Mouse (Mus musculus) ES-Bruce4 (cell line): ENCODE results near the gene Dirc2. TPM values are rescaled to one million over a fixed set of nuclear protein-coding genes. Genes with fewer than 3 reads are reported as not detected.

ENCODE experiments used
- H3K27ac ChIP-seq: 2 replicates; pipeline ENCODE4 v1.5.1; 2012; ENCODE audit warnings: low read length, inconsistent platforms; ENCODE audit not compliant: insufficient read depth
- H3K27me3 ChIP-seq: 2 replicates; pipeline ENCODE4 v1.6.1; 2012; ENCODE audit warnings: mild to moderate bottlenecking, low read length, inconsistent platforms; ENCODE audit not compliant: control insufficient read depth, poor library complexity, insufficient read depth, severe bottlenecking
- H3K36me3 ChIP-seq: 2 replicates; pipeline ENCODE4 v1.6.1; 2012; ENCODE audit warnings: inconsistent platforms, mild to moderate bottlenecking, low read length, moderate library complexity; ENCODE audit not compliant: control insufficient read depth, poor library complexity, insufficient read depth, severe bottlenecking
- H3K4me1 ChIP-seq: one replicate; pipeline ENCODE4 v1.8.1; 2011; ENCODE audit warnings: low read length; ENCODE audit not compliant: control insufficient read depth, insufficient read depth
- H3K4me3 ChIP-seq: 2 replicates; pipeline ENCODE4 v1.5.1; 2011; ENCODE audit warnings: low read depth, mild to moderate bottlenecking, low read length
- H3K9ac ChIP-seq: 2 replicates; pipeline ENCODE4 v1.6.1; 2012; ENCODE audit warnings: low read depth, mild to moderate bottlenecking, inconsistent platforms; ENCODE audit not compliant: poor library complexity, severe bottlenecking
- H3K9me3 ChIP-seq: replicated peaks from 2 replicates; pipeline ENCODE4 v1.6.1; 2012; ENCODE audit warnings: mild to moderate bottlenecking, low read length, inconsistent platforms; ENCODE audit not compliant: control insufficient read depth, poor library complexity, insufficient read depth, severe bottlenecking
- CTCF ChIP-seq: IDR thresholded peaks from one replicate; pipeline ENCODE4 v1.8.1; 2011; ENCODE audit warnings: low read depth, low read length
- EP300 ChIP-seq: IDR thresholded peaks from 2 replicates; pipeline ENCODE4 v1.6.1; 2011; ENCODE audit warnings: low read depth, low read length; ENCODE audit not compliant: insufficient read depth
- POLR2A ChIP-seq: IDR thresholded peaks from one replicate; pipeline ENCODE4 v1.8.1; 2011; ENCODE audit warnings: low read length; ENCODE audit not compliant: insufficient read depth
- polyA plus RNA-seq: library from polyadenylated mRNA; stranded (reverse); fragments of >200 nt; gene quantifications from 2 replicates; pipeline ENCODE4 v1.2.4, GENCODE M21; 2011; ENCODE audit warnings: low read depth; ENCODE audit not compliant: missing spikeins, insufficient read depth, insufficient read length

The Dirc2 gene
- polyA plus RNA-seq, 1 experiment: 18.5 TPM

- H3K9me3 ChIP-seq: no peaks in the 10 kb centered on the region
- no peaks in the 10 kb centered on the region for H3K27me3 ChIP-seq
- peaks cover 58% of the 10 kb centered on the region for H3K36me3 ChIP-seq
- no peak overlapping the region for H3K4me3 ChIP-seq
- H3K27ac ChIP-seq: no peak overlapping the region
- no peak overlapping the region for H3K9ac ChIP-seq
- H3K4me1 ChIP-seq: no peaks in the 10 kb centered on the region
- no peak for TF ChIP-seq POLR2A
- no peak for TF ChIP-seq CTCF
- TF ChIP-seq EP300: no peak
Observed at GRCm38 (mm10) chr16:35806973-35807662, 38.0 kb upstream of the Dirc2 start.

- Histone ChIP-seq H3K4me3 (no peak overlapping the region), H3K27me3 (no peaks in the 10 kb centered on the region), H3K9ac (no peak overlapping the region), H3K27ac (no peak overlapping the region), H3K4me1 (no peaks in the 10 kb centered on the region), H3K9me3 (no peaks in the 10 kb centered on the region), H3K36me3 (peaks cover 58% of the 10 kb centered on the region)
- TF ChIP-seq EP300 (no peak), POLR2A (no peak), CTCF (no peak)
Observed at GRCm38 (mm10) chr16:35803723-35804122, 34.6 kb upstream of the Dirc2 start.

GRCm38 (mm10) chr16:35802163-35802562 is 33.0 kb upstream of the Dirc2 start:
- H3K36me3 ChIP-seq: peaks cover 56% of the 10 kb centered on the region
- TF ChIP-seq EP300 (no peak), POLR2A (no peak), CTCF (no peak)

GRCm38 (mm10) chr16:35791962-35792521 is 22.9 kb upstream of the Dirc2 start:
- peaks cover 52% of the 10 kb centered on the region for H3K36me3 ChIP-seq
- no peak overlapping the region for H3K9ac ChIP-seq
- TF ChIP-seq POLR2A (no peak), CTCF (no peak), EP300 (no peak)
- H3K27ac ChIP-seq: no peak overlapping the region
- H3K4me3 ChIP-seq: no peak overlapping the region
- H3K27me3 ChIP-seq: no peaks in the 10 kb centered on the region
- no peaks in the 10 kb centered on the region for H3K4me1 ChIP-seq
- no peaks in the 10 kb centered on the region for H3K9me3 ChIP-seq

More at GRCm38 (mm10) chr16:35802163-35802562, 33.0 kb upstream of the Dirc2 start:
- Histone ChIP-seq H3K4me3 (no peak overlapping the region), H3K9me3 (no peaks in the 10 kb centered on the region), H3K9ac (no peak overlapping the region), H3K27ac (no peak overlapping the region), H3K27me3 (no peaks in the 10 kb centered on the region), H3K4me1 (peaks cover 2% of the 10 kb centered on the region)

- Histone ChIP-seq H3K27ac (no peak overlapping the region), H3K9me3 (no peaks in the 10 kb centered on the region), H3K27me3 (no peaks in the 10 kb centered on the region), H3K4me3 (no peak overlapping the region), H3K4me1 (peaks cover 5% of the 10 kb centered on the region), H3K9ac (no peak overlapping the region), H3K36me3 (peaks cover 51% of the 10 kb centered on the region)
- no peak for TF ChIP-seq EP300
- no peak for TF ChIP-seq CTCF
- no peak for TF ChIP-seq POLR2A
Observed at GRCm38 (mm10) chr16:35788330-35788729, 19.2 kb upstream of the Dirc2 start.

GRCm38 (mm10) chr16:35787568-35788189 is 18.5 kb upstream of the Dirc2 start:
- Histone ChIP-seq H3K27me3 (no peaks in the 10 kb centered on the region), H3K9me3 (no peaks in the 10 kb centered on the region), H3K9ac (no peak overlapping the region), H3K4me3 (no peak overlapping the region), H3K36me3 (peaks cover 46% of the 10 kb centered on the region), H3K4me1 (peaks cover 5% of the 10 kb centered on the region), H3K27ac (no peak overlapping the region)
- no peak for TF ChIP-seq POLR2A
- TF ChIP-seq CTCF: no peak
- TF ChIP-seq EP300: no peak
